Mouse (Mus musculus): ENCODE results near the gene Olfr310. TPM values are rescaled to one million over a fixed set of nuclear protein-coding genes. Genes with fewer than 3 reads are reported as not detected.

Olfr310 gene
- polyA plus RNA-seq (2014; fragmentation: Nextera tagmentation; extraction: Ambion mirVana), result not detected in 2 replicates

GRCm38 (mm10) chr7:86277072-86277471, at the start of gene Olfr310:
Olfr310 (minus strand) TSS chr7:86277172.
- Histone ChIP-seq H3K36me3 (replicated peaks; ENCODE audit: control insufficient read depth, insufficient read depth) (no peaks in the 10 kb centered on the region), H3K4me1 (replicated peaks; ENCODE audit: control insufficient read depth, insufficient read depth, low read length) (no peaks in the 10 kb centered on the region), H3K4me2 (replicated peaks) (no peak within 1 kb of the TSS), H3K27ac (no peak within 1 kb of the TSS), H3K27me3 (ENCODE audit: control insufficient read depth, insufficient read depth, low read length) (no peaks in the 10 kb centered on the region), H3K4me3 (replicated peaks; ENCODE audit: low read length) (no peak within 1 kb of the TSS), H3K9me3 (ENCODE audit: control insufficient read depth, low read length) (no peaks in the 10 kb centered on the region), H3K9ac (no peak within 1 kb of the TSS)
- WGBS, result 91% methylated on average over 1 of the region's 1 CpGs
- ATAC-seq (ENCODE audit: low FRiP score) (no peak), DNase-seq (ENCODE audit: low spot score) (no peak)

GRCm38 (mm10) chr7:86325530-86325929, 48.6 kb upstream of the Olfr310 start, which contains the start of gene Olfr308:
Olfr308 (minus strand) TSS chr7:86325630.
- H3K9me3 ChIP-seq (ENCODE audit: control insufficient read depth, low read length), result no peaks in the 10 kb centered on the region
- H3K36me3 ChIP-seq (replicated peaks; ENCODE audit: control insufficient read depth, insufficient read depth), result no peaks in the 10 kb centered on the region
- ATAC-seq (ENCODE audit: low FRiP score) (no peak), DNase-seq (ENCODE audit: low spot score) (no peak)
- no peak within 1 kb of the TSS for H3K4me2 ChIP-seq (replicated peaks)
- no peaks in the 10 kb centered on the region for H3K4me1 ChIP-seq (replicated peaks; ENCODE audit: control insufficient read depth, insufficient read depth, low read length)
- H3K27me3 ChIP-seq (ENCODE audit: control insufficient read depth, insufficient read depth, low read length), result no peaks in the 10 kb centered on the region
- no peak within 1 kb of the TSS for H3K9ac ChIP-seq
- no peak within 1 kb of the TSS for H3K27ac ChIP-seq
- no peak within 1 kb of the TSS for H3K4me3 ChIP-seq (replicated peaks; ENCODE audit: low read length)

- H3K27me3 ChIP-seq (ENCODE audit: control insufficient read depth, insufficient read depth, low read length), result no peaks in the 10 kb centered on the region
- H3K36me3 ChIP-seq (replicated peaks; ENCODE audit: control insufficient read depth, insufficient read depth), result no peaks in the 10 kb centered on the region
- H3K9ac ChIP-seq, result no peak overlapping the region
- ATAC-seq (ENCODE audit: low FRiP score), result no peak
- H3K4me1 ChIP-seq (replicated peaks; ENCODE audit: control insufficient read depth, insufficient read depth, low read length), result no peaks in the 10 kb centered on the region
- no peak for DNase-seq (ENCODE audit: low spot score)
- H3K4me2 ChIP-seq (replicated peaks), result no peak overlapping the region
- 90% methylated on average over 2 of the region's 2 CpGs for WGBS
- no peak overlapping the region for H3K27ac ChIP-seq
- H3K9me3 ChIP-seq (ENCODE audit: control insufficient read depth, low read length), result no peaks in the 10 kb centered on the region
- no peak overlapping the region for H3K4me3 ChIP-seq (replicated peaks; ENCODE audit: low read length)
Observed at GRCm38 (mm10) chr7:86321323-86321722, 44.4 kb upstream of the Olfr310 start.

GRCm38 (mm10) chr7:86313608-86314007, 36.6 kb upstream of the Olfr310 start, which contains the start of gene Olfr309:
Olfr309 (minus strand) TSS chr7:86313708.
- ATAC-seq (ENCODE audit: low FRiP score) (no peak), DNase-seq (ENCODE audit: low spot score) (no peak)
- Histone ChIP-seq H3K27me3 (ENCODE audit: control insufficient read depth, insufficient read depth, low read length) (no peaks in the 10 kb centered on the region), H3K4me3 (replicated peaks; ENCODE audit: low read length) (no peak within 1 kb of the TSS), H3K4me2 (replicated peaks) (no peak within 1 kb of the TSS), H3K9me3 (ENCODE audit: control insufficient read depth, low read length) (no peaks in the 10 kb centered on the region), H3K9ac (no peak within 1 kb of the TSS), H3K27ac (no peak within 1 kb of the TSS), H3K4me1 (replicated peaks; ENCODE audit: control insufficient read depth, insufficient read depth, low read length) (no peaks in the 10 kb centered on the region), H3K36me3 (replicated peaks; ENCODE audit: control insufficient read depth, insufficient read depth) (no peaks in the 10 kb centered on the region)
- 74% methylated on average over 2 of the region's 2 CpGs for WGBS

GRCm38 (mm10) chr7:86246208-86246607, 30.8 kb downstream of the Olfr310 start, which contains the start of gene Vmn2r76:
Vmn2r76 (minus strand) TSS chr7:86246308.
- WGBS, result 73% methylated on average over 1 of the region's 1 CpGs

More at GRCm38 (mm10) chr7:86246208-86246607, 30.8 kb downstream of the Olfr310 start, which contains the start of gene Vmn2r76:
- H3K4me3 ChIP-seq (replicated peaks; ENCODE audit: low read length), result no peak within 1 kb of the TSS
- H3K27ac ChIP-seq, result no peak within 1 kb of the TSS
- no peaks in the 10 kb centered on the region for H3K9me3 ChIP-seq (ENCODE audit: control insufficient read depth, low read length)
- no peak for DNase-seq (ENCODE audit: low spot score)
- no peak within 1 kb of the TSS for H3K9ac ChIP-seq
- no peak for ATAC-seq (ENCODE audit: low FRiP score)
- H3K36me3 ChIP-seq (replicated peaks; ENCODE audit: control insufficient read depth, insufficient read depth), result no peaks in the 10 kb centered on the region
- H3K27me3 ChIP-seq (ENCODE audit: control insufficient read depth, insufficient read depth, low read length), result no peaks in the 10 kb centered on the region
- no peaks in the 10 kb centered on the region for H3K4me1 ChIP-seq (replicated peaks; ENCODE audit: control insufficient read depth, insufficient read depth, low read length)
- no peak within 1 kb of the TSS for H3K4me2 ChIP-seq (replicated peaks)

Small RNA genes within 50 kb of the gene (microRNA-seq; reads per million reads assigned to microRNA genes)
- not detected for gene Gm23192

Other genes starting within 250 kb of the Olfr310 start
- gene Vmn2r75, start 105.4 kb downstream of the Olfr310 start, polyA plus RNA-seq (2014; fragmentation: Nextera tagmentation; extraction: Ambion mirVana), result not detected in 2 replicates
- gene Vmn2r76, start 30.9 kb downstream of the Olfr310 start, polyA plus RNA-seq (2014; fragmentation: Nextera tagmentation; extraction: Ambion mirVana), result not detected in 2 replicates
- gene Olfr309, start 36.5 kb upstream of the Olfr310 start, polyA plus RNA-seq (2014; fragmentation: Nextera tagmentation; extraction: Ambion mirVana), result not detected in 2 replicates
- not detected in 2 replicates for gene Olfr308, start 48.5 kb upstream of the Olfr310 start, polyA plus RNA-seq (2014; fragmentation: Nextera tagmentation; extraction: Ambion mirVana)
- not detected in 2 replicates for gene Olfr307, start 60.4 kb upstream of the Olfr310 start, polyA plus RNA-seq (2014; fragmentation: Nextera tagmentation; extraction: Ambion mirVana)
- not detected in 2 replicates for gene Olfr305, start 89.8 kb upstream of the Olfr310 start, polyA plus RNA-seq (2014; fragmentation: Nextera tagmentation; extraction: Ambion mirVana)
- gene Olfr304, start 109.5 kb upstream of the Olfr310 start, polyA plus RNA-seq (2014; fragmentation: Nextera tagmentation; extraction: Ambion mirVana), result not detected in 2 replicates
- not detected in 2 replicates for gene Olfr303, start 120.6 kb upstream of the Olfr310 start, polyA plus RNA-seq (2014; fragmentation: Nextera tagmentation; extraction: Ambion mirVana)
- not detected in 2 replicates for gene Olfr301, start 126.7 kb upstream of the Olfr310 start, polyA plus RNA-seq (2014; fragmentation: Nextera tagmentation; extraction: Ambion mirVana)
- not detected in 2 replicates for gene Olfr299, start 182.7 kb upstream of the Olfr310 start, polyA plus RNA-seq (2014; fragmentation: Nextera tagmentation; extraction: Ambion mirVana)
- not detected in 2 replicates for gene Olfr298, start 215.3 kb upstream of the Olfr310 start, polyA plus RNA-seq (2014; fragmentation: Nextera tagmentation; extraction: Ambion mirVana)
- not detected in 2 replicates for gene Olfr297, start 242.8 kb upstream of the Olfr310 start, polyA plus RNA-seq (2014; fragmentation: Nextera tagmentation; extraction: Ambion mirVana)

All from hindbrain, embryonic 14.5 days (tissue).